Mouse (Mus musculus) cerebellum, adult 9-10 months (tissue): ENCODE measurements around the gene Mrgpre.

Experiments
- DNase-seq: peaks from one replicate; pipeline ENCODE4 v3.0.0; 2022

Mrgpre gene

GRCm38 (mm10) chr7:143783996-143784829, at the start of gene Mrgpre:
Gene Mrgpre, minus strand, starts transcription at chr7:143784500.
- peak; percentile 32 for DNase-seq

GRCm38 (mm10) chr7:143833581-143834190, 49.4 kb upstream of the Mrgpre start:
- DNase-seq = no peak

- no peak for DNase-seq
Observed at GRCm38 (mm10) chr7:143832611-143833010, 48.3 kb upstream of the Mrgpre start.

GRCm38 (mm10) chr7:143832196-143832595, 47.9 kb upstream of the Mrgpre start:
- no peak for DNase-seq

- no peak for DNase-seq
Observed at GRCm38 (mm10) chr7:143830399-143830798, 46.1 kb upstream of the Mrgpre start.

GRCm38 (mm10) chr7:143829504-143830331, 45.4 kb upstream of the Mrgpre start:
- DNase-seq = peak; percentile 95

GRCm38 (mm10) chr7:143826985-143827384, 42.7 kb upstream of the Mrgpre start:
- DNase-seq = no peak

- no peak for DNase-seq
Observed at GRCm38 (mm10) chr7:143823266-143823605, 38.9 kb upstream of the Mrgpre start.

- peak; percentile 99 for DNase-seq
Observed at GRCm38 (mm10) chr7:143822375-143823265, 38.3 kb upstream of the Mrgpre start, which contains the start of the genes Nadsyn1 and Dhcr7. Gene Nadsyn1, minus strand, starts transcription at chr7:143822849. Gene Dhcr7, plus strand, starts transcription at chr7:143823145.

GRCm38 (mm10) chr7:143821241-143821640, 36.9 kb upstream of the Mrgpre start:
- no peak for DNase-seq

- DNase-seq = no peak
Observed at GRCm38 (mm10) chr7:143819201-143819600, 34.9 kb upstream of the Mrgpre start.

- DNase-seq = no peak
Observed at GRCm38 (mm10) chr7:143808909-143809308, 24.6 kb upstream of the Mrgpre start.

GRCm38 (mm10) chr7:143805199-143805624, 20.9 kb upstream of the Mrgpre start:
- DNase-seq = no peak

- DNase-seq = no peak
Observed at GRCm38 (mm10) chr7:143801195-143802065, 17.1 kb upstream of the Mrgpre start.

GRCm38 (mm10) chr7:143800770-143801169, 16.5 kb upstream of the Mrgpre start:
- DNase-seq = no peak

- DNase-seq = no peak
Observed at GRCm38 (mm10) chr7:143798783-143799182, 14.5 kb upstream of the Mrgpre start.

- no peak for DNase-seq
Observed at GRCm38 (mm10) chr7:143793121-143793520, 8.8 kb upstream of the Mrgpre start.

GRCm38 (mm10) chr7:143792336-143792985, 8.2 kb upstream of the Mrgpre start:
- no peak for DNase-seq

- DNase-seq = no peak
Observed at GRCm38 (mm10) chr7:143783378-143783995, 813 bp downstream of the Mrgpre start.

GRCm38 (mm10) chr7:143777375-143777774, 6.9 kb downstream of the Mrgpre start:
- DNase-seq = no peak
